Mouse (Mus musculus) liver, embryonic 11.5 days (tissue): ENCODE results near the gene Ldhd. TPM values are rescaled to one million over a fixed set of nuclear protein-coding genes. Genes with fewer than 3 reads are reported as not detected.

Experiments used
- ATAC-seq: fragments of 200-750 bp; cut with Nextera tagmentation; replicated peaks from 2 replicates; pipeline ENCODE4 v1.8.0; 2017; ENCODE audit warnings: moderate number of reproducible peaks, mild to moderate bottlenecking, moderate TSS enrichment, moderate library complexity; ENCODE audit not compliant: low FRiP score
- DNase-seq: peaks from one replicate; pipeline ENCODE4 v3.0.0-alpha.2; 2017; ENCODE audit warnings: low spot score
- H3K27ac ChIP-seq: fragments of 300-500 bp; sonication (generic); 2 replicates; pipeline ENCODE4 v1.5.1; 2014; ENCODE audit warnings: mild to moderate bottlenecking, low read depth, low read length, control low read depth
- H3K27me3 ChIP-seq: fragments of 300-500 bp; sonication (generic); replicated peaks from 2 replicates; pipeline ENCODE4 v1.6.1; 2014; ENCODE audit warnings: low read length, mixed read lengths; ENCODE audit not compliant: control insufficient read depth, insufficient read depth
- H3K36me3 ChIP-seq: fragments of 300-500 bp; sonication (generic); 2 replicates; pipeline ENCODE4 v1.6.1; 2014; ENCODE audit warnings: mild to moderate bottlenecking, low read length, moderate library complexity, mixed read lengths; ENCODE audit not compliant: control insufficient read depth, insufficient read depth
- H3K4me1 ChIP-seq: fragments of 300-500 bp; sonication (generic); replicated peaks from 2 replicates; pipeline ENCODE4 v1.6.1; 2014; ENCODE audit warnings: low read length, mixed read lengths; ENCODE audit not compliant: control insufficient read depth, insufficient read depth
- H3K4me2 ChIP-seq: fragments of 300-500 bp; sonication (generic); 2 replicates; pipeline ENCODE4 v1.6.1; 2014; ENCODE audit warnings: mild to moderate bottlenecking, control low read depth, moderate library complexity
- H3K4me3 ChIP-seq: fragments of 300-500 bp; sonication (generic); 2 replicates; pipeline ENCODE4 v1.5.1; 2014; ENCODE audit warnings: low read depth, low read length, control low read depth
- H3K9ac ChIP-seq: fragments of 300-500 bp; sonication (generic); 2 replicates; pipeline ENCODE4 v1.6.1; 2014; ENCODE audit warnings: low read depth, low read length, control low read depth
- H3K9me3 ChIP-seq: fragments of 300-500 bp; sonication (generic); 2 replicates; pipeline ENCODE4 v1.6.1; 2016; ENCODE audit warnings: low read length, inconsistent platforms, mixed read lengths; ENCODE audit not compliant: control insufficient read depth
- WGBS: fragments of 180-500 bp; shearing (Covaris S2); extraction: QIAGEN DNeasy Blood & Tissue Kit; methylation state at CpG from one replicate; pipeline ENCODE4 v1.1.7; 2014; 5-methylcytosine and 5-hydroxymethylcytosine counted together
- polyA plus RNA-seq: library from polyadenylated mRNA; unstranded; fragments of >200 nt; fragmentation: Nextera tagmentation; extraction: Ambion mirVana; gene quantifications from 2 replicates; pipeline ENCODE4 v1.2.1, GENCODE M21; 2014

Ldhd gene
- polyA plus RNA-seq, 1 experiment from 2014 or later: 0.16 TPM

GRCm38 (mm10) chr8:111624853-111625221 lies 5.3 kb downstream of the Ldhd start:
- Histone ChIP-seq H3K4me3 (no peak overlapping the region), H3K36me3 (peaks cover 5% of the 10 kb centered on the region; the same call in 1 of the 2 replicates), H3K27me3 (no peaks in the 10 kb centered on the region), H3K9me3 (no peaks in the 10 kb centered on the region), H3K4me1 (no peaks in the 10 kb centered on the region), H3K9ac (no peak overlapping the region), H3K4me2 (no peak overlapping the region), H3K27ac (no peak overlapping the region)
- ATAC-seq (no peak), DNase-seq (no peak)
- WGBS: 91% methylated on average over 10 of the region's 10 CpGs

DNA sequence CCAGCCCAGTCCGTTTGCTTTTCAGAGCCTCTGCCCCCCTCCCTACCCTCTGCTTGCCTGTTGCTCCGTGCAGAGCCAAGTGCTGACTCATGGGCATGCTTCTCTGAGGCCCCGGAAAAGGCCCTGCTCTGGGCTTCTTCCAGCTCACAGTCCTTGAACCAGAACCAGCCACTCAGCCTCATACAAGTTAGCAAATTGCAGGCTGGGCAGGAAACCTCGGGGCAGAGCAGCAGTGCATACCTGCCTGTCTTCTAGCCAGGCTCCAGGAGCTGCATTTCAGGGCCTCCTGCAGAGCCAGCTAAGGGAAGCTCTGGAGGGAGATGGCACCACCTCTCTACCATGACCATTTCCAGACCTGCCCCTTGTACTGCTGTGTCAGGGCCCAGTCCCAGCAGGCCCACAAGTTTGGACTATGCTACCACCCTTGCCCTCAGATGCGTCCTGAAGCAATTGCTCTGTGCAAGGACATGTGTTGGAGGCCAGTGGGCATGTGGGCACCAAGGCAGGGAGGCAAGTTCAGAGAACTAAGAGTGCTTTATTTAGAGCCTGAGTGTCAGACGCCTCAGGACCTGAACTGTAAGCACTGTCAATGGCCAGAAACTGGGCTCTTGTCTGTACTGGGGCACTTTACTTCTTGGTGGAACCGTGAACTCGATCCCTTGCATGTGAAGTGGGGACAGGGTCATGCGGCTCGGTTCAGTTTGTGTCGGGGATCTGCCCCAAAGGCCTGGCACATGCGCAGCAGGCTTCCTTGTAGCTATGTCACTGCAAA lies 5.9 kb downstream of the Ldhd start:
- H3K9ac ChIP-seq: no peak overlapping the region
- no peaks in the 10 kb centered on the region for H3K9me3 ChIP-seq
- ATAC-seq (no peak), DNase-seq (no peak)
- no peaks in the 10 kb centered on the region for H3K27me3 ChIP-seq
- no peak overlapping the region for H3K27ac ChIP-seq
- no peaks in the 10 kb centered on the region for H3K4me1 ChIP-seq
- H3K36me3 ChIP-seq: peaks cover 5% of the 10 kb centered on the region; the same call in 1 of the 2 replicates
- H3K4me2 ChIP-seq: no peak overlapping the region
- WGBS: 74% methylated on average over 12 of the region's 12 CpGs
- H3K4me3 ChIP-seq: no peak overlapping the region

- WGBS: 93% methylated on average over 10 of the region's 10 CpGs
- ATAC-seq (no peak), DNase-seq (no peak)
- Histone ChIP-seq H3K4me2 (no peak overlapping the region), H3K36me3 (peaks cover 5% of the 10 kb centered on the region; the same call in 1 of the 2 replicates), H3K4me1 (no peaks in the 10 kb centered on the region), H3K27ac (no peak overlapping the region), H3K9me3 (no peaks in the 10 kb centered on the region), H3K27me3 (no peaks in the 10 kb centered on the region), H3K9ac (no peak overlapping the region), H3K4me3 (no peak overlapping the region)
Measured at GRCm38 (mm10) chr8:111622553-111622952, 7.6 kb downstream of the Ldhd start.

- Histone ChIP-seq H3K36me3 (peaks cover 5% of the 10 kb centered on the region; the same call in 1 of the 2 replicates), H3K9me3 (no peaks in the 10 kb centered on the region), H3K4me3 (no peak overlapping the region), H3K27ac (no peak overlapping the region), H3K4me1 (no peaks in the 10 kb centered on the region), H3K9ac (no peak overlapping the region), H3K27me3 (no peaks in the 10 kb centered on the region), H3K4me2 (no peak overlapping the region)
- WGBS: 84% methylated on average over 3 of the region's 3 CpGs
- DNase-seq: no peak
- no peak for ATAC-seq
Measured at GRCm38 (mm10) chr8:111622104-111622503, 8.1 kb downstream of the Ldhd start.

DNA sequence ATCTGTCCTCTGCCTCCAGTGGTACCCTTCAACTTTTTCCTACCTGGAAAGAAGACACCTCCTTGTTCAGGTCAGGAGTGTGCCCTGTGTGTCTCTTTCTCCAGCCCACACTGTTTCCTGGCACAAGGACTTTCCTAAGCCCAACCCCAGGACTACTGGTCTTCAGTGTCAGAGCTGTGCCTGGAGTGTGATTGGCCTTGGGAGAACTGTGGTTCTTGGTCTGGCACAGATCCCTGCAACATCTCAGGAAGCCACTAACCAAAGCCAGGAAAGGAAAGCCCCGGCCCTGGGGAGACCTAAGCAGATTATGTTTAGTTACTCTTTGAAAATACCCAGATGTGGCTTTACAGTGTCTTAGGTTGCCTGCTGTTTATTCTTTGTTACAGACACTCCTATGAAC lies 10.2 kb downstream of the Ldhd start:
- H3K9me3 ChIP-seq: no peaks in the 10 kb centered on the region
- no peaks in the 10 kb centered on the region for H3K27me3 ChIP-seq
- no peak overlapping the region for H3K4me2 ChIP-seq
- DNase-seq (no peak), ATAC-seq (no peak)
- H3K36me3 ChIP-seq: peaks cover 5% of the 10 kb centered on the region; the same call in 1 of the 2 replicates
- no peak overlapping the region for H3K27ac ChIP-seq
- no peaks in the 10 kb centered on the region for H3K4me1 ChIP-seq
- 63% methylated on average over 1 of the region's 1 CpGs for WGBS
- H3K9ac ChIP-seq: no peak overlapping the region
- no peak overlapping the region for H3K4me3 ChIP-seq

GRCm38 (mm10) chr8:111618273-111618672 lies 11.9 kb downstream of the Ldhd start:
- H3K9me3 ChIP-seq: no peaks in the 10 kb centered on the region
- DNase-seq (no peak), ATAC-seq (no peak)
- H3K9ac ChIP-seq: no peak overlapping the region
- H3K27ac ChIP-seq: no peak overlapping the region
- no peak overlapping the region for H3K4me2 ChIP-seq
- no peaks in the 10 kb centered on the region for H3K27me3 ChIP-seq
- peaks cover 5% of the 10 kb centered on the region; the same call in 1 of the 2 replicates for H3K36me3 ChIP-seq
- H3K4me1 ChIP-seq: no peaks in the 10 kb centered on the region
- WGBS: 92% methylated on average over 4 of the region's 4 CpGs
- H3K4me3 ChIP-seq: no peak overlapping the region

GRCm38 (mm10) chr8:111617812-111618211 lies 12.4 kb downstream of the Ldhd start:
- no peak overlapping the region for H3K4me3 ChIP-seq
- H3K4me2 ChIP-seq: no peak overlapping the region
- 66% methylated on average over 6 of the region's 6 CpGs for WGBS
- H3K4me1 ChIP-seq: no peaks in the 10 kb centered on the region
- ATAC-seq (no peak), DNase-seq (no peak)
- H3K9ac ChIP-seq: no peak overlapping the region
- no peak overlapping the region for H3K27ac ChIP-seq
- no peaks in the 10 kb centered on the region for H3K27me3 ChIP-seq
- H3K36me3 ChIP-seq: peaks cover 5% of the 10 kb centered on the region; the same call in 1 of the 2 replicates
- no peaks in the 10 kb centered on the region for H3K9me3 ChIP-seq

GRCm38 (mm10) chr8:111614786-111615701 lies 15.1 kb downstream of the Ldhd start:
- 84% methylated on average over 6 of the region's 6 CpGs for WGBS
- Histone ChIP-seq H3K27me3 (no peaks in the 10 kb centered on the region), H3K4me2 (no peak overlapping the region), H3K9me3 (no peaks in the 10 kb centered on the region), H3K4me1 (no peaks in the 10 kb centered on the region), H3K4me3 (no peak overlapping the region), H3K9ac (no peak overlapping the region), H3K36me3 (no peaks in the 10 kb centered on the region; the same call in 1 of the 2 replicates), H3K27ac (no peak overlapping the region)
- DNase-seq: no peak
- no peak for ATAC-seq
